Mouse (Mus musculus): ENCODE data around the gene Tmem132b. TPM values are rescaled to one million over a fixed set of nuclear protein-coding genes. Genes with fewer than 3 reads are reported as not detected.

Gene Tmem132b
- polyA plus RNA-seq, 1 experiment from 2014 or later, result 0.28 TPM

- H3K4me3 ChIP-seq (replicated peaks; ENCODE audit: low read depth, low read length), result no peak overlapping the region
- no peak for TF ChIP-seq CTCF (IDR thresholded peaks at IDR 0.05; ENCODE audit: low read depth)
- H3K9me3 ChIP-seq (replicated peaks; ENCODE audit: low read length), result no peaks in the 10 kb centered on the region
- H3K4me1 ChIP-seq (replicated peaks; ENCODE audit: insufficient read depth, low read length), result no peaks in the 10 kb centered on the region
- H3K4me2 ChIP-seq (ENCODE audit: low read length), result no peak overlapping the region
- H3K27ac ChIP-seq, result no peak overlapping the region
- ATAC-seq (replicated peaks; ENCODE audit: low FRiP score, low read depth), result no peak
- no peaks in the 10 kb centered on the region for H3K27me3 ChIP-seq (ENCODE audit: insufficient read depth, low read length)
- 34% methylated on average over 11 of the region's 11 CpGs for WGBS
- no peak overlapping the region for H3K9ac ChIP-seq (ENCODE audit: low read depth, low read length)
- H3K36me3 ChIP-seq (ENCODE audit: insufficient read depth, low read length), result no peaks in the 10 kb centered on the region
- no peak for DNase-seq (ENCODE audit: low spot score)
Observed at GRCm38 (mm10) chr5:125549750-125550489, 18.3 kb downstream of the Tmem132b start.

GRCm38 (mm10) chr5:125555732-125556131 is 24.2 kb downstream of the Tmem132b start:
- 64% methylated on average over 5 of the region's 5 CpGs for WGBS
- H3K27ac ChIP-seq, result no peak overlapping the region

GRCm38 (mm10) chr5:125563492-125563891 is 31.9 kb downstream of the Tmem132b start:
- Histone ChIP-seq H3K4me3 (replicated peaks; ENCODE audit: low read depth, low read length) (no peak overlapping the region), H3K27ac (no peak overlapping the region), H3K36me3 (ENCODE audit: insufficient read depth, low read length) (no peaks in the 10 kb centered on the region), H3K4me2 (ENCODE audit: low read length) (no peak overlapping the region), H3K27me3 (ENCODE audit: insufficient read depth, low read length) (no peaks in the 10 kb centered on the region), H3K9ac (ENCODE audit: low read depth, low read length) (no peak overlapping the region), H3K9me3 (replicated peaks; ENCODE audit: low read length) (no peaks in the 10 kb centered on the region; the same call in 1 of the 2 replicates), H3K4me1 (replicated peaks; ENCODE audit: insufficient read depth, low read length) (no peaks in the 10 kb centered on the region)
- TF ChIP-seq CTCF (IDR thresholded peaks at IDR 0.05; ENCODE audit: low read depth), result no peak
- no peak for DNase-seq (ENCODE audit: low spot score)
- 29% methylated on average over 6 of the region's 6 CpGs for WGBS
- ATAC-seq (replicated peaks; ENCODE audit: low FRiP score, low read depth), result no peak

More at GRCm38 (mm10) chr5:125555732-125556131, 24.2 kb downstream of the Tmem132b start:
- DNase-seq (ENCODE audit: low spot score) (no peak), ATAC-seq (replicated peaks; ENCODE audit: low FRiP score, low read depth) (no peak)
- Histone ChIP-seq H3K9me3 (replicated peaks; ENCODE audit: low read length) (no peaks in the 10 kb centered on the region), H3K36me3 (ENCODE audit: insufficient read depth, low read length) (no peaks in the 10 kb centered on the region), H3K4me3 (replicated peaks; ENCODE audit: low read depth, low read length) (no peak overlapping the region), H3K4me2 (ENCODE audit: low read length) (no peak overlapping the region), H3K9ac (ENCODE audit: low read depth, low read length) (no peak overlapping the region), H3K4me1 (replicated peaks; ENCODE audit: insufficient read depth, low read length) (no peaks in the 10 kb centered on the region), H3K27me3 (ENCODE audit: insufficient read depth, low read length) (no peaks in the 10 kb centered on the region)
- no peak for TF ChIP-seq CTCF (IDR thresholded peaks at IDR 0.05; ENCODE audit: low read depth)

GRCm38 (mm10) chr5:125565725-125566124 is 34.2 kb downstream of the Tmem132b start:
- no peaks in the 10 kb centered on the region for H3K36me3 ChIP-seq (ENCODE audit: insufficient read depth, low read length)
- H3K4me3 ChIP-seq (replicated peaks; ENCODE audit: low read depth, low read length), result no peak overlapping the region
- H3K27me3 ChIP-seq (ENCODE audit: insufficient read depth, low read length), result no peaks in the 10 kb centered on the region
- no peak overlapping the region for H3K4me2 ChIP-seq (ENCODE audit: low read length)
- no peaks in the 10 kb centered on the region for H3K4me1 ChIP-seq (replicated peaks; ENCODE audit: insufficient read depth, low read length)
- no peak for TF ChIP-seq CTCF (IDR thresholded peaks at IDR 0.05; ENCODE audit: low read depth)
- 43% methylated on average over 11 of the region's 11 CpGs for WGBS
- H3K9ac ChIP-seq (ENCODE audit: low read depth, low read length), result no peak overlapping the region
- H3K9me3 ChIP-seq (replicated peaks; ENCODE audit: low read length), result no peaks in the 10 kb centered on the region; the same call in 1 of the 2 replicates
- peak; percentile 66 for DNase-seq (ENCODE audit: low spot score)
- no peak overlapping the region for H3K27ac ChIP-seq
- no peak for ATAC-seq (replicated peaks; ENCODE audit: low FRiP score, low read depth)

- H3K36me3 ChIP-seq (ENCODE audit: insufficient read depth, low read length), result no peaks in the 10 kb centered on the region
- ATAC-seq (replicated peaks; ENCODE audit: low FRiP score, low read depth) (no peak), DNase-seq (ENCODE audit: low spot score) (no peak)
Observed at GRCm38 (mm10) chr5:125568457-125568856, 36.9 kb downstream of the Tmem132b start.

GRCm38 (mm10) chr5:125572011-125572410 is 40.4 kb downstream of the Tmem132b start:
- no peak overlapping the region for H3K9ac ChIP-seq (ENCODE audit: low read depth, low read length)
- no peak overlapping the region for H3K27ac ChIP-seq
- no peak for ATAC-seq (replicated peaks; ENCODE audit: low FRiP score, low read depth)
- H3K9me3 ChIP-seq (replicated peaks; ENCODE audit: low read length), result no peaks in the 10 kb centered on the region
- H3K36me3 ChIP-seq (ENCODE audit: insufficient read depth, low read length), result no peaks in the 10 kb centered on the region
- no peak overlapping the region for H3K4me3 ChIP-seq (replicated peaks; ENCODE audit: low read depth, low read length)
- DNase-seq (ENCODE audit: low spot score), result no peak
- no peaks in the 10 kb centered on the region for H3K4me1 ChIP-seq (replicated peaks; ENCODE audit: insufficient read depth, low read length)
- H3K27me3 ChIP-seq (ENCODE audit: insufficient read depth, low read length), result no peaks in the 10 kb centered on the region
- 90% methylated on average over 5 of the region's 5 CpGs for WGBS
- TF ChIP-seq CTCF (IDR thresholded peaks at IDR 0.05; ENCODE audit: low read depth), result no peak
- no peak overlapping the region for H3K4me2 ChIP-seq (ENCODE audit: low read length)

More at GRCm38 (mm10) chr5:125568457-125568856, 36.9 kb downstream of the Tmem132b start:
- Histone ChIP-seq H3K27ac (no peak overlapping the region), H3K4me3 (replicated peaks; ENCODE audit: low read depth, low read length) (no peak overlapping the region), H3K9ac (ENCODE audit: low read depth, low read length) (no peak overlapping the region), H3K4me2 (ENCODE audit: low read length) (no peak overlapping the region), H3K4me1 (replicated peaks; ENCODE audit: insufficient read depth, low read length) (no peaks in the 10 kb centered on the region), H3K9me3 (replicated peaks; ENCODE audit: low read length) (no peaks in the 10 kb centered on the region), H3K27me3 (ENCODE audit: insufficient read depth, low read length) (no peaks in the 10 kb centered on the region)
- no peak for TF ChIP-seq CTCF (IDR thresholded peaks at IDR 0.05; ENCODE audit: low read depth)

Data from kidney, postnatal 0 days (tissue).